Mouse (Mus musculus) WW6 (cell line): ENCODE measurements around the gene Gtf2f2.
"Not testable (repeated sequence)": the region's sequence is repeated elsewhere in the genome, so short reads cannot be mapped to it uniquely, and the experiment has no call there.

ENCODE experiments used
- DNase-seq: peaks from one replicate; pipeline ENCODE4 v3.0.0-alpha.2; 2013; ENCODE audit warnings: low read depth, low spot score

Gtf2f2 gene

DNA sequence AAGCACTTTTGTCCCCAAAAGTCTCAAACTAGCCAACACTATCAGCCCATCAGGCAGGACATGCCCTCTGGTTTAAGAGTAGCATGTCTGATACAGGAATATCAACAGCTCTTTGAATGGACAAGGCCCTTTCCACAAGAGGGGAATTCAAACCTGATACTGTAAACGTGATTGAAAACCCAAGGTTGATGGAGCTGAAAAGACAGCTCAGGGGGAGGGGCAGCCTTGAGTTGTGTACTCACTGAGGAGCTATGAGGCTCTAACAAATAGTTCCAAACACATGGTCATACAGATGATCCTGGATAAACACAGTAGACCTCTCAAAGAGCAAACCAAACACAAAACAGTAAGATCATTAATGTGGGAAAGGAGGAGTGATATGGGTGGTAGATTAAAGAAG lies 12.6 kb downstream of the Gtf2f2 start:
- DNase-seq, result no peak

DNA sequence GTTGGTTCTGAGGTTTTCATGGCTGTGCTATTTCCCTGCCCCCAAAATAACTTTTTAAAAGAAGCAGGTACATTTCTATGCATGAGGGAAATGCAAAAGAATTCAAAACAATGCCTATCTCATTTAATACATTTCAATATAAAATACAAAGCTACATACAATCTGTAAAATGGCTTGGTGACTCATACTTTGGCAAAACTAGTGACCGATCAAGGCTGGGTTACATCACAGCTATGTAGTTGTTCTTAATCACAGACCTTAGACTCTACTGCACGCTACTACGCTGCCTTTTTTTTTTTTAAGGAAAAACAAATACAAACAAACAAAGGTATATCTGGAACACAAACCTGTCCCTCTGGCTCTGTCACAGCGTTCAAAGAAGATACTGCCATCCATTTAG lies 18.3 kb downstream of the Gtf2f2 start:
- DNase-seq, result no peak

- no peak for DNase-seq
Measured at GRCm38 (mm10) chr14:75990936-75991335, 19.7 kb downstream of the Gtf2f2 start.

DNA sequence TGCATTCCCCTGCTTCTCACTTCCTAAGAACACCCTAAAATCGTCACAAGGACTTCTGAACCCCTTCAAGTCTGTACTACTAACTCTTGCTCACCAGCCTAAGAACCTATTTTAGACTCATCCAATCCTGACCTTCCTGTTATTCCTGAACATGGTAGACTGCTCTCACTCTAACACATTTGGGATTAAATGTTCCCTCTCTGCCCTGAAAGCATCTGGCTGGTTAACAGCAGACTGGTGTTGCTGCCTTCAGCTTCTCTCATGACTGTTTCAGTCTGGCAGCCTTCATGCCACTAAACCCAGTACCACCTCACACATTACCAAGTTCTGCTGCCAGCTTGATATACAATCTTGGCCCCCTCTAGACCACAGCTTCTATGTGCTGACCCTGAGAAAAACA lies 21.5 kb downstream of the Gtf2f2 start:
- no peak for DNase-seq

GRCm38 (mm10) chr14:75986878-75987483 lies 23.7 kb downstream of the Gtf2f2 start:
- no peak for DNase-seq

DNA sequence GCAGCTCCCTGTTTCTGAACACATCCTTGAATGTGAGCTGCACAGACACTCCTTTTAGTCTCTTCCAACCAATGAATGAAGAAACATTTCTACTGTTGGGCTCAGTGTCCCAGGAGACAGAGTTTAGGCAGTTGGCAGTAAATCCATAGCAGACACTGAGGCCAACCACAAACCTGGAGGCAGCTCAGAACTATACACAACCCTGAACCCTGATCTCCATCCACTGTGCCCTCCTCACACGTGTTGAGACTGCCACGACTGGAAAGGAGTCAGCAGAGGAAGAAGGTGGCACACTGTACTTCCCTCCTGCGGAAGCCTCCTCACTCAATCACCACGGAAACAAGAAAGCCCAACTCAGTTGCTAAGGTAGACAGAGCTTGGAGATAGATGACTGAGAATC lies 25.6 kb downstream of the Gtf2f2 start:
- no peak for DNase-seq

DNA sequence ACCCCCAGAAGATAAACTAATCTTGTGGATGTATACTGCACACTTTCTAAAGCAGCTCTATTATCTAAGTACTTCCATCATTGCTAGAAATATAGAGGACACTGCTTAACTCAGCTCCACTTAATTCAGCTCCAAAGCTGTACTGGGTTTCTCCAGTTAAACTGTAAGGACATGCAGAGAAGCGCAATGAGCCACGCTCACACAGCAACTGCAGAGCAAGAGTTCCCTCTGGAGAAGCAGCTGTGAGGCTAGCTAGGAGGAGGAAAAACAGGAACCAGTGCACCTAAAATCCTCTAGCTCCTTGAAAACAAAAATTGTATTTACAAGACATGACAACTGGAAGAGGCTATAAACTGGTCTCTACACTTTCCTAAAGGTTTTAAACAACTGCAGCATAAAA lies 26.8 kb downstream of the Gtf2f2 start:
- no peak for DNase-seq

- no peak for DNase-seq
Measured at GRCm38 (mm10) chr14:75981231-75981630, 29.4 kb downstream of the Gtf2f2 start.

DNA sequence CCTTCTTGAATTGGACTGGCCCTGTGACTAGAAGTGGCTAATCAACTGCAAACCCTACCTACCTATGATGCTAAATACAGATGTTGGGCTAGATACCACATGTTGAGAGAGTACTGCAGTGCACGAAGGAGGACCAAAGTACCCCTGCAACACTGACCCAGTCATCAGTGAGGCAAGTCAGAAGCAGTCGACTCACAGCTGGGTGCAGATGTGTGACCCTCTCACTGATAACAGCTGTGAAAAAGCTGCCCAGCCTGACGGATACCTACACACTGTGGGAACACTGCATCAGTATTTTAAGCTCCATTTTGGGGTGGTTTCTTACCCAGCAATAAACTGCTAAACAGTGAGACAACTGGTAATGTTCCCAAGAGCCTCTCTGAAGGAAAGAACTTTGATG lies 34.6 kb downstream of the Gtf2f2 start:
- DNase-seq, result no peak

GRCm38 (mm10) chr14:75967291-75967690 lies 43.4 kb downstream of the Gtf2f2 start:
- DNase-seq, result no peak

GRCm38 (mm10) chr14:75964433-75964832 lies 46.2 kb downstream of the Gtf2f2 start:
- DNase-seq, result no peak

GRCm38 (mm10) chr14:75964000-75964399 lies 46.7 kb downstream of the Gtf2f2 start:
- no peak for DNase-seq

- DNase-seq, result no peak
Measured at GRCm38 (mm10) chr14:75963215-75963614, 47.5 kb downstream of the Gtf2f2 start.

DNA sequence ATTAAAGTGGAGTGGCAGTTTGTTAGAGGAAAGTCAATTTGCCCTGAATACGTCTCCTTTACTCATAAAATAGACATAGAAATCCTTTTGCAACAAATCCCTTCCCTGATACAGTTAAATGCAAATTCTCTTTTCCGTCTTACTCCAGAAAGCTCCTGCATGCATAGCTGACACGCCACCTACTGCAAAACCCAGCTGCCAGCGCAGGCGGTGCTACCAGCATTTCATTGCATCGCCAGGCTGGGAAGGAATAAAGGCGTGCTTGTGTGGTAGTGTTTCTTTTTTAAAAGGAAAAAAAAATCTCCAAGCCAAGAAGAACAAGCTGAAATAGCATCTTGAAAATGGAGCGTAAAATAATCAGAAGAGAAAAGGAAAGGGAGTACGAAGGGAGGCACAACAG lies 48.4 kb downstream of the Gtf2f2 start:
- no peak for DNase-seq

DNA sequence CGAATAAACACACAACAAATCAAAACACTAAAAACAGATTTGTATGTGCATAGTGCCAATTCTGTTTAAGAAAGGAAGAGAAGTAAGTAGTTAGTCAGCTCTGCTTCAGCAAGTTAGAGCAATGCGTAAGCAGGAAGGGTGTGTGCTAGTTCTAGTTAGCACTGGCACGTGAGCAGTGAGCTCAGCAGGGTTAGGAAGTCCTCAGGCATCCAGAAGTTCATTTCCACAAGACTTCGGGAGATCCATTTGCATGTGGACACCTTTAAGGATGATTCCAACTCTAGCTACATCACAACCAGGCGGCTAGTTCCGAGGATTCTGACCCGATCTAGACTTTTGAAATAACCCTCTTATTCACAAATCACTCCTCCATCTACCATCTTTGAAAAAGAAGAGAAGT lies 55.9 kb downstream of the Gtf2f2 start, which contains the start of gene Kctd4:
Kctd4 (plus strand) TSS at position 244 of the 400 bp plus-strand sequence.
- no peak for DNase-seq

DNA sequence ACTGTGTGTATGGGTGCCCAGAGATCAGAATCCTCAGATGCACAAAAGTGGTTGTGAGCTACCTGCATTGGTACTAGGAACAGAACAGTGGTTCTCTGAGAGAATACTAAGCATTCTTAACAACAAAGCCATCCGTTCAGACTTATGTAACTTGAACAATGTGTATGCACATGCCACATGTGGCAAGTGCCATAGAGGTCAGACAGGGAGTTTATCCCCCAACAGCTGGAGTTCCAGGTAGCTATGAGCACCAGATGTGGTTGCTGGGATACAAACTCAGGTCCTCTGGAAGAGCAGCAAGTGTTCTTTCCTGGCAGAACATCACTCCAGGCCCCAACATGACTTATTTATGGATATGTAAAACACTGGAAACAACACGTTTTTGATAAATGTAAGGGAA lies 57.7 kb downstream of the Gtf2f2 start:
- no peak for DNase-seq

- DNase-seq, result no peak
Measured at GRCm38 (mm10) chr14:75947674-75948073, 63.0 kb downstream of the Gtf2f2 start.

DNA sequence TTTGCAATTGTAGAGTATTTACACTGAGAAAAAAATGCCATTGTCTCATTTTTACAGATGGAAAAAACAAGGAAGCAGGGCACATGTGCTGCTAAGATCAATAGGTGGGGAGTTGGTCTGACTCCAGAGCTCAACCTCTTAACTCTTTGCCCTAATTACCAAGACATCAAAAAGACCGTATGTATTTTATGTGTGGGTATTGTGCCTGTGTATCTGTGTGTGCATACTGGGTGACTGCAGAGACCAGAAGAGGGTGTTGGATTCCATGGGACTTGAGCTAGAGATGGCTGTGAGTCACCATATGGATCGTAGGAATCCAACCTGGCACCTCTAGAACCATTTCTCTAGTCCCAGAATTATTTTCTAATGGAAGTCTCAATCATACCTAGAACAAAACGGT lies 68.3 kb downstream of the Gtf2f2 start:
- DNase-seq, result no peak

DNA sequence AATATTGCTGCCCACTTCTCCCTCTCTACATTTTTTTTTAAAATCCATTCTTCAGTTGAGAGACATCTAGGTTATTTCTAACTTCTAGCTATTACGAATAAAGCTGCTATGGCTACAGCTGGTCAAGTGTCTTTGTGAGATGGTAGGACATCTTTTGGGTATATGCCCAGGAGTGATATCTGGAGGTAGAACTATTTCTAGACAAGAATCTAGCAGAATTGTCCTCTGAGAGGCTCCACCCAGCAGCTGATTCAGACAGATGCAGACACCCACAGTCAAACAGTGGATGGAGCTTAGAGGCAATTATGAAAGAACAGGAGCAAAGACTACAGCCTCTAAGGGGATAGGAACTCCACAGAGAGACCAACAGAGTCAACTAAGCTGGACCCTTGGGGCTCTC lies 69.2 kb downstream of the Gtf2f2 start:
- DNase-seq, result no peak

DNA sequence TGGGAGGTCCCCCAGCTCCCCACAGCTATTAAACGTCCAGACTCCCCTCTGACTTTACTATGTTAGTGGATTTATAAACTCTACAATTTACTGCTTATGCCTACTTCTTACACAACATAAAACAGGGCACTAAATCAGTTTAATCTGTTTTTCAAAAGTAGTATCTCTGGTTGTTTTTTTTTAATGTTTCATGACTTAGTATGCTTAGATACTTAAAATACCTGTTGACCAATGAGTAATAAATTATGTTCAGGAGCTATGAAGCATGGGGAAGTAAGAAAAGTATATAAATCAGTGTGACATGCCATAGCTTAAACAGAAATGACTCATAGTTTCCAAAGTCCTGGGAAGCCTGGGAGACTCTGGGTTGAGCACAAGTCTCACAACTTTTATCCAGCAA lies 73.0 kb downstream of the Gtf2f2 start:
- DNase-seq, result no peak

- no peak for DNase-seq
Measured at GRCm38 (mm10) chr14:75934359-75934758, 76.3 kb downstream of the Gtf2f2 start.

DNA sequence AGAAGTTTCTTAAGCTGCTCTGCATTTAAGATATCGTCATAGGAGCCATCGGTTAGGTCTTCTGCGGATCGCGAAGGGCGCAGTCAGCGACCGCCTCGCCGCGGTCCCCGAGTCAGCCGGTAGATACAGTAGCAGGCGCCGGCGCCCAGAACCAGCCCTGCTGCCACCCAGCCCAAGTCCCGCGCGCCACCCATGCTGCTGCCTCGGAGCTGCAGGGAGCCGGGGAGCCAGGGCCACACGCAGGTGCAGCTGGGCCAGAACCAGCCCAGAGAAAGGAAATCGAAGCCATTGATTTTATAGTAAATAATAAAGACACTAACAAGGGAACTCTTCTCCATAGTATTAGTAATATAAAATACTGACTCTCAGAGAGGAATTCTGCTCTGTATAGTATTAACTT lies 79.4 kb downstream of the Gtf2f2 start:
- DNase-seq, result no peak

- not testable (repeated sequence) for DNase-seq
Measured at GRCm38 (mm10) chr14:75929713-75930112, 81.0 kb downstream of the Gtf2f2 start.
